Mouse (Mus musculus) embryonic fibroblast, embryonic 13.5 days (primary cell): ENCODE measurements at regions not wholly inside any gene's neighbourhood (a gene's known extent, or its start where the extent isn't known, plus 50 kb on each side); places are given as distances from the start of the nearest gene placed in this dataset.
"Not testable (repeated sequence)": the region's sequence is repeated elsewhere in the genome, so short reads cannot be mapped to it uniquely, and the experiment has no call there.

Experiments used
- H3K27ac ChIP-seq: 2 replicates; pipeline ENCODE4 v1.5.1; 2012; ENCODE audit warnings: low read length, control low read depth, inconsistent platforms; ENCODE audit not compliant: insufficient read depth
- H3K4me1 ChIP-seq: 2 replicates; pipeline ENCODE4 v1.6.1; 2011; ENCODE audit warnings: low read length; ENCODE audit not compliant: control insufficient read depth, insufficient read depth
- H3K4me3 ChIP-seq: 2 replicates; pipeline ENCODE4 v1.5.1; 2011; ENCODE audit warnings: mild to moderate bottlenecking, control low read depth, low read length; ENCODE audit not compliant: insufficient read depth
- CTCF ChIP-seq: IDR thresholded peaks from 2 replicates; pipeline ENCODE4 v1.5.1; 2011; ENCODE audit warnings: mild to moderate bottlenecking, control low read depth, low read length, moderate library complexity, borderline replicate concordance; ENCODE audit not compliant: insufficient read depth
- POLR2A ChIP-seq: IDR thresholded peaks from 2 replicates; pipeline ENCODE4 v1.6.1; 2011; ENCODE audit warnings: low read depth, mild to moderate bottlenecking, control low read depth, low read length, moderate library complexity

GRCm38 (mm10) chr3:6812346-6812745, 192.1 kb upstream of the 1700008P02Rik start:
- Histone ChIP-seq H3K4me3 (no peak overlapping the region), H3K4me1 (no peaks in the 10 kb centered on the region), H3K27ac (no peak overlapping the region)
- TF ChIP-seq POLR2A (no peak), CTCF (no peak)

- no peaks in the 10 kb centered on the region for H3K4me1 ChIP-seq
- TF ChIP-seq CTCF: no peak
- H3K4me3 ChIP-seq: no peak overlapping the region
- no peak overlapping the region for H3K27ac ChIP-seq
Measured at GRCm38 (mm10) chr3:6809381-6809950, 189.2 kb upstream of the 1700008P02Rik start.

- H3K4me3 ChIP-seq, H3K4me1 ChIP-seq, H3K27ac ChIP-seq: not testable (repeated sequence)
Measured at GRCm38 (mm10) chr3:6800092-6800716, 180.0 kb upstream of the 1700008P02Rik start.

GRCm38 (mm10) chr3:6768506-6768905, 148.3 kb upstream of the 1700008P02Rik start:
- Histone ChIP-seq H3K4me3 (no peak overlapping the region), H3K27ac (no peak overlapping the region), H3K4me1 (no peaks in the 10 kb centered on the region)
- TF ChIP-seq POLR2A (no peak), CTCF (no peak)

- H3K4me1 ChIP-seq, H3K4me3 ChIP-seq, H3K27ac ChIP-seq: not testable (repeated sequence)
Measured at GRCm38 (mm10) chr3:6768085-6768484, 147.8 kb upstream of the 1700008P02Rik start.

GRCm38 (mm10) chr3:6759172-6759571, 138.9 kb upstream of the 1700008P02Rik start:
- Histone ChIP-seq H3K4me3 (no peak overlapping the region), H3K4me1 (no peaks in the 10 kb centered on the region), H3K27ac (no peak overlapping the region)
- TF ChIP-seq POLR2A (no peak), CTCF (no peak)

GRCm38 (mm10) chr3:6757562-6757961, 137.3 kb upstream of the 1700008P02Rik start:
- Histone ChIP-seq H3K27ac (no peak overlapping the region), H3K4me3 (no peak overlapping the region), H3K4me1 (no peaks in the 10 kb centered on the region)
- TF ChIP-seq POLR2A (no peak), CTCF (no peak)

GRCm38 (mm10) chr3:6750746-6751145, 130.5 kb upstream of the 1700008P02Rik start:
- H3K27ac ChIP-seq, H3K4me3 ChIP-seq, H3K4me1 ChIP-seq: not testable (repeated sequence)

- no peak overlapping the region for H3K27ac ChIP-seq
- no peaks in the 10 kb centered on the region for H3K4me1 ChIP-seq
- no peak for TF ChIP-seq CTCF
- TF ChIP-seq POLR2A: no peak
- no peak overlapping the region for H3K4me3 ChIP-seq
Measured at GRCm38 (mm10) chr3:6731372-6732297, 111.4 kb upstream of the 1700008P02Rik start.

GRCm38 (mm10) chr3:6730066-6730465, 109.8 kb upstream of the 1700008P02Rik start:
- Histone ChIP-seq H3K4me3 (no peak overlapping the region), H3K4me1 (no peaks in the 10 kb centered on the region), H3K27ac (no peak overlapping the region)
- TF ChIP-seq POLR2A (no peak), CTCF (no peak)
